Comparison of ENCODE assay signal across 8 mouse cellular contexts in genomic region chr19:47463206-47463605, GRCm38 (mm10). TPM values are rescaled to one million over a fixed set of nuclear protein-coding genes. Genes with fewer than 3 reads are reported as not detected.
A peak's percentile ranks its signal among the peaks of the same experiment; 100 is the strongest.
DNase-seq lines count a peak whose midpoint lies in the region; ATAC-seq and TF ChIP-seq lines count a peak whose summit lies in the region.

No protein-coding gene starts in this region.

- in situ Hi-C loops in ES-E14 (cut with MboI; ENCODE audit: low sequenced_read_pairs in 2 of 2, unreplicated experiment in 2 of 2): no loop called here

- H3K27ac ChIP-seq in heart, embryonic 10.5 days: peak overlapping the region; percentile 98
- H3K27ac ChIP-seq in ES-E14 (ENCODE audit: insufficient read depth, low read depth, low read length, poor library complexity, severe bottlenecking): no peak overlapping the region
- peak overlapping the region; percentile 84 for H3K27ac ChIP-seq in hindbrain, embryonic 11.5 days (ENCODE audit: low read depth, low read length)

- DNase-seq in heart, embryonic 10.5 days (ENCODE audit: low spot score): no peak
- no peak for DNase-seq in heart, postnatal 14 days
- no peak for DNase-seq in ES-E14 (ENCODE audit: low read depth, low spot score)
- DNase-seq in hindbrain, embryonic 11.5 days (ENCODE audit: low spot score): peak; percentile 68
- peak; percentile 53 for DNase-seq in mesoderm, embryonic 11.5 days (ENCODE audit: low read depth, low spot score)
- DNase-seq in adrenal gland, postnatal 14 days: no peak
- no peak for DNase-seq in ovary, adult 18-20 months (ENCODE audit: low spot score)
- DNase-seq in adrenal gland, postnatal 10 days: no peak

- 0% methylated on average over 13 of the region's 13 CpGs for WGBS in heart, embryonic 10.5 days
- 1% methylated on average over 13 of the region's 13 CpGs for WGBS in hindbrain, embryonic 11.5 days

- ATAC-seq in hindbrain, embryonic 11.5 days (ENCODE audit: low FRiP score): no peak; the same call in 1 of the 2 replicates

- H3K4me1 ChIP-seq in heart, embryonic 10.5 days: peaks cover 64% of the 10 kb centered on the region
- peaks cover 0 to 16% of the 10 kb centered on the region in 2 experiments; a peak in 1 of 4 replicates for H3K4me1 ChIP-seq in ES-E14 (ENCODE audit: control insufficient read depth in 2 of 2, insufficient read depth in 2 of 2, low read length in 2 of 2, poor library complexity in 1 of 2)
- no peaks in the 10 kb centered on the region; the same call in none of the 2 replicates for H3K4me1 ChIP-seq in hindbrain, embryonic 11.5 days (replicated peaks; ENCODE audit: control insufficient read depth, insufficient read depth, low read length)

- H3K4me2 ChIP-seq in hindbrain, embryonic 11.5 days (replicated peaks; ENCODE audit: low read depth, low read length): peak overlapping the region; percentile 70

- no peaks in the 10 kb centered on the region for H3K27me3 ChIP-seq in heart, embryonic 10.5 days (ENCODE audit: insufficient read depth, poor library complexity, severe bottlenecking)
- no peaks in the 10 kb centered on the region for H3K27me3 ChIP-seq in hindbrain, embryonic 11.5 days (ENCODE audit: control insufficient read depth, insufficient read depth, low read length)

- peak overlapping the region; percentile 77 for H3K9ac ChIP-seq in ES-E14 (ENCODE audit: insufficient read depth, low read depth, low read length, poor library complexity, severe bottlenecking)
- H3K9ac ChIP-seq in hindbrain, embryonic 11.5 days (ENCODE audit: low read depth, low read length): peak overlapping the region; percentile 78

- H3K4me3 ChIP-seq in heart, embryonic 10.5 days: peak overlapping the region; percentile 89
- H3K4me3 ChIP-seq in ES-E14 (ENCODE audit: insufficient read depth in 1 of 2, low read depth in 1 of 2, low read length in 2 of 2, poor library complexity in 1 of 2, severe bottlenecking in 1 of 2): peak overlapping the region; percentile 85 to 95
- peak overlapping the region; percentile 66 for H3K4me3 ChIP-seq in hindbrain, embryonic 11.5 days (ENCODE audit: low read depth, low read length)

- intact Hi-C loops in heart, postnatal 14 days (cut with DNase I): no loop called here

- no peaks in the 10 kb centered on the region for H3K9me3 ChIP-seq in heart, embryonic 10.5 days
- H3K9me3 ChIP-seq in ES-E14 (ENCODE audit: control insufficient read depth, insufficient read depth, low read depth, low read length): no peaks in the 10 kb centered on the region
- H3K9me3 ChIP-seq in hindbrain, embryonic 11.5 days (ENCODE audit: control insufficient read depth, low read length): no peaks in the 10 kb centered on the region

- peaks cover 15% of the 10 kb centered on the region for H3K36me3 ChIP-seq in heart, embryonic 10.5 days
- no peaks in the 10 kb centered on the region for H3K36me3 ChIP-seq in ES-E14 (ENCODE audit: control insufficient read depth, insufficient read depth, low read length, poor library complexity, severe bottlenecking)
- no peaks in the 10 kb centered on the region for H3K36me3 ChIP-seq in hindbrain, embryonic 11.5 days (ENCODE audit: control insufficient read depth, insufficient read depth, low read length)

TF ChIP-seq in ES-E14, 5 proteins besides CTCF, POLR2A, EP300 and RAD21:
- no peak for TF ChIP-seq HCFC1 (IDR thresholded peaks at IDR 0.05; ENCODE audit: borderline replicate concordance, insufficient read depth, low read length)
- no peak for TF ChIP-seq MAFK (IDR thresholded peaks at IDR 0.05; ENCODE audit: insufficient read depth, low read depth, low read length)
- TF ChIP-seq ZNF384 (IDR thresholded peaks at IDR 0.05; ENCODE audit: low read depth, low read length): no peak
- TF ChIP-seq CHD2 (IDR thresholded peaks at IDR 0.05; ENCODE audit: low read depth, low read length): no peak
- no peak for TF ChIP-seq ZC3H11A (IDR thresholded peaks at IDR 0.05; ENCODE audit: borderline replicate concordance, low read depth, low read length)

RNA-seq across cellular contexts. Expression of gene Sh3pxd2a, which starts 1.0 kb away (rescaled TPM):
- polyA plus RNA-seq in heart, embryonic 10.5 days (2016; fragmentation: Nextera tagmentation; extraction: Ambion mirVana): 3.4 and 3.9 TPM in 2 replicates
- 10 to 100 TPM; 75.2 to 75.9 TPM for total RNA-seq in heart, postnatal 14 days (2021)
- 12.3 and 13.0 TPM in 2 replicates for total RNA-seq in ES-E14 (2012; rRNA removed)
- polyA plus RNA-seq in hindbrain, embryonic 11.5 days (2014; fragmentation: Nextera tagmentation; extraction: Ambion mirVana): 5.5 and 6.9 TPM in 2 replicates
- 107 and 136 TPM in 2 replicates for total RNA-seq in adrenal gland, postnatal 14 days (2021)
- 100 to 1,000 TPM; 138 to 164 TPM for total RNA-seq in adrenal gland, postnatal 10 days (2021)

Comparison
In these comparisons a context has a peak if more than half of its experiments do, and no peak if none do; other contexts are left out.
1. DNase-seq: peak in hindbrain, embryonic 11.5 days (single experiment) and mesoderm, embryonic 11.5 days (single experiment); none in heart, embryonic 10.5 days (single experiment), heart, postnatal 14 days (0 of 2), ES-E14 (single experiment), adrenal gland, postnatal 14 days (single experiment), ovary, adult 18-20 months (single experiment) and adrenal gland, postnatal 10 days (single experiment).
2. Peak in every context shown above with its lines, with median percentiles within 50 percentile points of each other: H3K4me3 ChIP-seq.